Mouse (Mus musculus) thymus, adult 2 months (tissue): ENCODE measurements around the gene Rabl6. TPM values are rescaled to one million over a fixed set of nuclear protein-coding genes. Genes with fewer than 3 reads are reported as not detected.

Experiments used
- DNase-seq: peaks from one replicate; pipeline ENCODE4 v3.0.0; 2021
- H3K27ac ChIP-seq: fragments of 200-500 bp; 2 replicates; pipeline ENCODE4 v1.5.1; 2012; ENCODE audit warnings: low read length, control low read depth; ENCODE audit not compliant: control insufficient read depth, insufficient read depth
- H3K27me3 ChIP-seq: fragments of 200-500 bp; 2 replicates; pipeline ENCODE4 v1.6.1; 2012; ENCODE audit warnings: mild to moderate bottlenecking, low read length, moderate library complexity, mixed read lengths; ENCODE audit not compliant: control insufficient read depth, insufficient read depth
- H3K36me3 ChIP-seq: fragments of 200-500 bp; 2 replicates; pipeline ENCODE4 v1.6.1; 2012; ENCODE audit warnings: mild to moderate bottlenecking, low read length, moderate library complexity; ENCODE audit not compliant: control insufficient read depth, insufficient read depth
- H3K4me1 ChIP-seq: fragments of 200-500 bp; replicated peaks from 2 replicates; pipeline ENCODE4 v1.6.1; 2012; ENCODE audit warnings: low read length; ENCODE audit not compliant: control insufficient read depth, insufficient read depth
- H3K4me3 ChIP-seq: fragments of 200-500 bp; 2 replicates; pipeline ENCODE4 v1.5.1; 2012; ENCODE audit warnings: mild to moderate bottlenecking, low read length, control low read depth, moderate library complexity; ENCODE audit not compliant: control insufficient read depth, insufficient read depth
- CTCF ChIP-seq: fragments of 200-500 bp; IDR thresholded peaks from 2 replicates; pipeline ENCODE4 v1.5.1; 2012; ENCODE audit warnings: mild to moderate bottlenecking, control low read depth, low read length, moderate library complexity, borderline replicate concordance; ENCODE audit not compliant: control insufficient read depth, poor library complexity, insufficient read depth; ENCODE audit errors: extremely low read depth
- POLR2A ChIP-seq: fragments of 200-500 bp; IDR thresholded peaks from 2 replicates; pipeline ENCODE4 v1.6.1; 2012; ENCODE audit warnings: mild to moderate bottlenecking, low read length, control low read depth, moderate library complexity; ENCODE audit not compliant: control insufficient read depth, poor library complexity, insufficient read depth; ENCODE audit errors: extremely low read depth
- WGBS: fragments of 180-500 bp; shearing (Covaris S2); methylation state at CpG from one replicate; pipeline ENCODE4 v1.1.7; 2018; 5-methylcytosine and 5-hydroxymethylcytosine counted together
- polyA plus RNA-seq: library from polyadenylated mRNA; depleted of rRNA; stranded (reverse); fragments of >200 nt; gene quantifications from 2 replicates; pipeline ENCODE4 v1.2.3, GENCODE M21; 2012

The Rabl6 gene
- polyA plus RNA-seq, 1 experiment, result 83.4 TPM

GRCm38 (mm10) chr2:25546811-25547491 lies 61.4 kb downstream of the Rabl6 start, which contains the start of gene Traf2:
Traf2 (minus strand) TSS chr2:25546940.
- no peaks in the 10 kb centered on the region for H3K27me3 ChIP-seq
- peak within 1 kb of the TSS; percentile 68 for H3K4me3 ChIP-seq
- no peaks in the 10 kb centered on the region for H3K36me3 ChIP-seq
- peak; percentile 99 for DNase-seq
- H3K4me1 ChIP-seq, result peaks cover 64% of the 10 kb centered on the region
- under 1% methylated on average over 48 of the region's 48 CpGs for WGBS
- peak within 1 kb of the TSS; percentile 68 for H3K27ac ChIP-seq
- TF ChIP-seq CTCF (0 out of 2 replicates have a peak, but pooled peaks have one; percentile 63), POLR2A (peak; percentile 73)

- 8% methylated on average over 43 of the region's 43 CpGs for WGBS
- peak overlapping the region; percentile 68 for H3K27ac ChIP-seq
- TF ChIP-seq CTCF, result no peak
- no peak for TF ChIP-seq POLR2A
- peak overlapping the region; percentile 68 for H3K4me3 ChIP-seq
- H3K36me3 ChIP-seq, result no peaks in the 10 kb centered on the region
- peak; percentile 27 for DNase-seq
- no peaks in the 10 kb centered on the region for H3K27me3 ChIP-seq
- peaks cover 59% of the 10 kb centered on the region for H3K4me1 ChIP-seq
These were observed 62.1 kb downstream of the Rabl6 start for GRCm38 (mm10) chr2:25545996-25546810.

DNA sequence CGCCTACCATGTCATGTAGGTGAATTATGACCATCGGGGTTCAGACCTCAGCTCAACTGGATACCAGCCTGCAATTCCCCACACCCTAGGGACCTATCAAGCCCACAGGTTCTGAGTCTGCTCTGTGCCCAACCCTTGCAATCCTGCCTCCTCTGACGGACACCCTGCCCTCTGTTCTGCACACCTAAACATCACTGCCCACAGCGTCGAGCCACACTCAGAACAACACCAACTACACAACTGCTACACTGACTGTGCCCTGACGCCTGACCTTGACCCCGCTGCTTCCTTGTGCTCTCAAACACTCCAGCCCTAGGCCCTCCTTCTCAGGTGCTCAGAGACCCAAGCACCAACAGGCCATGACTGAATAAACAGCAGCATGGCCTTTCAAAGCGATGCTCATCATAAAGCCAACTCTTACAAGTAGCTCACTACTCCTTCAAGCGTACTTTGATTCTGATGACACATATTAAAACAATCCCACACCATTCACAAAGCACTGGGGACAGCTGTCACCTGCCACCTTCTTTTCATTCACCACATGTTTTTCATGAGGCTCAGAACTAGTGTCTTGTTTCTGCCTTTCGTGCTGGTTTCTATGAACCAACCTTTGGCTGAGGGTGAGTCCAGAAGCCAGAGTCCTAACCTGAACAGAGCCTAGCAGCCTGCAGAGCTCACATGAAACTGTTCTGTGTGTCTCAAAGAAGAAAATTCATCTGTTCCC lies 66.5 kb downstream of the Rabl6 start:
- WGBS, result 90% methylated on average over 10 of the region's 10 CpGs
- no peak for DNase-seq
- TF ChIP-seq POLR2A, result no peak
- no peak for TF ChIP-seq CTCF
- H3K4me1 ChIP-seq, result peaks cover 33% of the 10 kb centered on the region
- H3K27ac ChIP-seq, result no peak overlapping the region
- H3K4me3 ChIP-seq, result no peak overlapping the region
- no peaks in the 10 kb centered on the region for H3K27me3 ChIP-seq
- H3K36me3 ChIP-seq, result peaks cover 20% of the 10 kb centered on the region

DNA sequence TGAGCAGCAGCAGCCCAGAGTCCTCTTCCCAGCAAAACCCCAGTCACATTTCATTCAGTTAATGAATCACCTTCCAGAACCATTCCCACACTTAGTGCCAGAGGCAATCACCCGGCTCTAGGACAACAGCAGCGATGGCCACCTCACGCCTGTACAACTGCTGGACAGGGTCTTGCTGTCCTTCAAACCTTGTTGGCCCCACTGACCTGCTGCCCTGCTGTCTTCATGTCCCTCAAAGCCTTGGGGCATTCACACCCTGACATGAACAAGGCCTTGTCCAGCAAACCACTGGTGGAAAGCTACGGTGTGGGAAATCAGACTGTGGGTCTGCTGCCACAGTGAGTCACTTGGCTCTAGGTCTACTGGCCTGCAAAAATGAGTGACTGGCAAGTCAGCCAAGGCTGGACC lies 67.8 kb downstream of the Rabl6 start:
- Histone ChIP-seq H3K4me3 (no peak overlapping the region), H3K27me3 (no peaks in the 10 kb centered on the region), H3K27ac (no peak overlapping the region), H3K4me1 (peaks cover 27% of the 10 kb centered on the region), H3K36me3 (peaks cover 33% of the 10 kb centered on the region)
- 91% methylated on average over 4 of the region's 4 CpGs for WGBS
- TF ChIP-seq CTCF (no peak), POLR2A (no peak)
- DNase-seq, result no peak

- WGBS, result 90% methylated on average over 8 of the region's 8 CpGs
- peak overlapping the region; percentile 24; the same call in 1 of the 2 replicates for H3K27ac ChIP-seq
- no peaks in the 10 kb centered on the region for H3K27me3 ChIP-seq
- no peak for DNase-seq
- peaks cover 55% of the 10 kb centered on the region for H3K36me3 ChIP-seq
- TF ChIP-seq CTCF, result no peak
- no peak for TF ChIP-seq POLR2A
- peaks cover 8% of the 10 kb centered on the region for H3K4me1 ChIP-seq
- H3K4me3 ChIP-seq, result no peak overlapping the region
These were observed 71.8 kb downstream of the Rabl6 start for GRCm38 (mm10) chr2:25536531-25536930.

DNA sequence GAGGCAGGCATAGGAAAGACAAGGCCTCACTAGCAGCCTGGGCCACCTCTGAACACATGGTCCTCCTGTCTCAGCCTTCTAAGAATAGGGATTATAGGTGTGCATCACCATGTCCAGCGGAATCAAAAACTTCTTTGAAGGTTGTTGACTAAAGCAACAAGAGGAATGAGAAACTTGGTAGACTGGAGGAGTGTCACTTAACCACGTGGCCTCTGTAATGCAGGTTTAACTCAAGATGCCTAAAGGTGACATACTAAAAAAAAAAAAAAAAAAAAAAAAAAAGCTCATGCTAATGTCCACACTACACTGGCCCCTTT lies 73.5 kb downstream of the Rabl6 start:
- Histone ChIP-seq H3K4me3 (no peak overlapping the region), H3K4me1 (peaks cover 6% of the 10 kb centered on the region), H3K27ac (peak overlapping the region; percentile 86), H3K36me3 (peaks cover 67% of the 10 kb centered on the region), H3K27me3 (no peaks in the 10 kb centered on the region)
- no peak for DNase-seq
- TF ChIP-seq CTCF, result no peak
- no peak for TF ChIP-seq POLR2A
- WGBS, result 95% methylated on average over 2 of the region's 2 CpGs
